Mouse (Mus musculus) thymus, adult 2 months (tissue): ENCODE data around the gene Exd2.

ENCODE experiments used
- CTCF ChIP-seq: fragments of 200-500 bp; IDR thresholded peaks from 2 replicates; pipeline ENCODE4 v1.5.1; 2012; ENCODE audit warnings: mild to moderate bottlenecking, control low read depth, low read length, moderate library complexity, borderline replicate concordance; ENCODE audit not compliant: control insufficient read depth, poor library complexity, insufficient read depth; ENCODE audit errors: extremely low read depth
- POLR2A ChIP-seq: fragments of 200-500 bp; IDR thresholded peaks from 2 replicates; pipeline ENCODE4 v1.6.1; 2012; ENCODE audit warnings: mild to moderate bottlenecking, low read length, control low read depth, moderate library complexity; ENCODE audit not compliant: control insufficient read depth, poor library complexity, insufficient read depth; ENCODE audit errors: extremely low read depth

- TF ChIP-seq POLR2A: no peak
- no peak for TF ChIP-seq CTCF
Observed at GRCm38 (mm10) chr12:80500506-80500905, 37.6 kb downstream of the Exd2 start.
